Mouse (Mus musculus) layer of hippocampus, adult 11-12 months (tissue): ENCODE data around the gene Itpkb.
A peak's percentile ranks its signal among the peaks of the same experiment; 100 is the strongest.

Experiments used
- DNase-seq: peaks from one replicate; pipeline ENCODE4 v3.0.0; 2022; ENCODE audit warnings: low spot score

Itpkb gene

GRCm38 (mm10) chr1:180393873-180394272 is 63.6 kb downstream of the Itpkb start:
- no peak for DNase-seq

GRCm38 (mm10) chr1:180397734-180398133 is 67.4 kb downstream of the Itpkb start:
- DNase-seq = no peak

- DNase-seq = no peak
Measured at GRCm38 (mm10) chr1:180398446-180398845, 68.2 kb downstream of the Itpkb start.

- DNase-seq = no peak
Measured at GRCm38 (mm10) chr1:180400691-180401455, 70.6 kb downstream of the Itpkb start.

GRCm38 (mm10) chr1:180401725-180402124 is 71.4 kb downstream of the Itpkb start:
- no peak for DNase-seq

- DNase-seq = no peak
Measured at GRCm38 (mm10) chr1:180402481-180403081, 72.3 kb downstream of the Itpkb start.

GRCm38 (mm10) chr1:180403357-180403693 is 73.0 kb downstream of the Itpkb start:
- DNase-seq = no peak

- DNase-seq = peak; percentile 54
Measured at GRCm38 (mm10) chr1:180403694-180404606, 73.7 kb downstream of the Itpkb start.

GRCm38 (mm10) chr1:180404706-180405105 is 74.4 kb downstream of the Itpkb start:
- DNase-seq = no peak

- DNase-seq = no peak
Measured at GRCm38 (mm10) chr1:180405576-180406335, 75.5 kb downstream of the Itpkb start.

- DNase-seq = no peak
Measured at GRCm38 (mm10) chr1:180406336-180407035, 76.2 kb downstream of the Itpkb start.

GRCm38 (mm10) chr1:180407171-180407671 is 76.9 kb downstream of the Itpkb start:
- DNase-seq = peak; percentile 49

GRCm38 (mm10) chr1:180407727-180408719 is 77.7 kb downstream of the Itpkb start:
- no peak for DNase-seq

GRCm38 (mm10) chr1:180408832-180409231 is 78.5 kb downstream of the Itpkb start:
- DNase-seq = no peak

- DNase-seq = no peak
Measured at GRCm38 (mm10) chr1:180409771-180410170, 79.5 kb downstream of the Itpkb start.

GRCm38 (mm10) chr1:180410306-180410705 is 80.0 kb downstream of the Itpkb start:
- no peak for DNase-seq

GRCm38 (mm10) chr1:180415064-180415463 is 84.8 kb downstream of the Itpkb start:
- no peak for DNase-seq

GRCm38 (mm10) chr1:180415836-180416235 is 85.6 kb downstream of the Itpkb start:
- DNase-seq = no peak

- peak; percentile 61 for DNase-seq
Measured at GRCm38 (mm10) chr1:180417118-180417517, 86.8 kb downstream of the Itpkb start.

GRCm38 (mm10) chr1:180419059-180419458 is 88.8 kb downstream of the Itpkb start:
- DNase-seq = no peak
